Mouse (Mus musculus): ENCODE data around the gene Iqcm.
"Not testable (repeated sequence)": the region's sequence is repeated elsewhere in the genome, so short reads cannot be mapped to it uniquely, and the experiment has no call there.

Iqcm gene

GRCm38 (mm10) chr8:75448394-75448793 lies at the start of gene Iqcm:
Iqcm (plus strand) TSS chr8:75448694.
- in situ Hi-C loops (cut with MseI, MboI) = no loop called here

GRCm38 (mm10) chr8:75406489-75406888 lies 42.0 kb upstream of the Iqcm start, which contains the start of gene Gm10358:
Gm10358 (minus strand) TSS chr8:75406589.
- in situ Hi-C loops (cut with MseI, MboI) = no loop called here

GRCm38 (mm10) chr8:75415696-75416095 lies 32.8 kb upstream of the Iqcm start:
- in situ Hi-C loops (cut with MseI, MboI) = not testable (repeated sequence)

DNA sequence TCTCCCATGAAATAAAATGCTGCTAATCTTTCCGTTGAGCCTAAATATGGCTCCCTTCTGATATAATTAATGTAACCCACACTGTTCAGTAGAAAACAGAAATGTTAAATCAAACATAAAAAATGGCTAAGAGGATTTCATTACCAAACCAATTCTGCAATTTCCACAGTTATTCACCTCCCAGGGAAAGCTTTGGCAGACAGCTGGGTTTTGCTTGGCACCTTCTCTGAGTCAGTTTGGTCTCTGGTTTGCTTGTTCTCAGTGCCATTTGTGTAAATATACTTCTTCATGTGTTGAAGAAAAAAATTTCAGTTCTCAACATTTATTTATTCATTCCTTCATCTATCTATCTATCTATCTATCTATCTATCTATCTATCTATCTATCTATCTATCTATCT lies 28.3 kb downstream of the Iqcm start:
- in situ Hi-C loops (cut with MseI, MboI) = no loop called here

- in situ Hi-C loops (cut with MseI, MboI) = no loop called here
These were observed 40.7 kb downstream of the Iqcm start for GRCm38 (mm10) chr8:75489035-75489678.

GRCm38 (mm10) chr8:75509299-75509698 lies 60.8 kb downstream of the Iqcm start:
- in situ Hi-C loops (cut with MseI, MboI) = no loop called here

DNA sequence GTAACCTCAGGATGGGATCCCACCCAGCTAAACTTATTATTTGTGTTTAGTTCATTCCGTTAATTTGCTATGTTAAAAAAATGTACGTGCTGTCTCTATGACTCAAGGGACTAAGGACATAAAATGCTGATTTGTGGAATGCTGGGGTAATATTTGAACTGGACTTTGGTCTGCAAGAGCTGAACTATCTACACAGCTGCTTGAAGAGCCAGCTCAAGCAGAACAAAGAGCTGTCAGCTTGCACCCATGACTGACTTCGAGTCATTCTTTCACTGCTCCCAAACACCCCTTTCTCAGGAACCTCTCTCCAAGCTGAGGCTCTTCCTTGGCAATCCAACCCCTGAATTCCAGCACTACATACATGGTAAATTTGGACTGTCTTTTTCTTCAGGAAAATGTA lies 65.3 kb downstream of the Iqcm start:
- in situ Hi-C loops (cut with MseI, MboI) = no loop called here

- in situ Hi-C loops (cut with MseI, MboI) = no loop called here
These were observed 100.8 kb downstream of the Iqcm start for GRCm38 (mm10) chr8:75549284-75549683.

DNA sequence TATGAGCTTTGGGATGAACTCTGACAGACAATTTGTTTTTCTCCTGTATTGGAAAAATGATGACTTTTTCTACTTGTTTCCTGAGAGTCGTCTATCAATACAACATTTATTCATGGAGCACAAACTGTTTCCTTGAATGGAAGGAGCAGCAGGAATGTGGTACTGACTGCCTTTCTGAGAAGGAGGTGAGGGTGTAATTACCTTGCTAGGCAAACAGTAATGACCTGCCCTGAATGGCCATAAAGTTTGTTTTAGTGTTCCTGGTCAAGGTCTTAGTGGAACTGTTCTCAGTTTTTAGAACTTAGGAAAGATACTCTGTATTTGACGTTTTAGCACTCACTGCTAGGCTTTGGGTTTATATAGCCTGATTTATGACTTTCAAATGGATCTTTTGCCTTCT lies 147.8 kb downstream of the Iqcm start:
- in situ Hi-C loops (cut with MseI, MboI) = no loop called here

- in situ Hi-C loops (cut with MseI, MboI) = no loop called here
These were observed 194.5 kb downstream of the Iqcm start for GRCm38 (mm10) chr8:75642958-75643357.

- in situ Hi-C loops (cut with MseI, MboI) = no loop called here
These were observed 210.8 kb downstream of the Iqcm start for GRCm38 (mm10) chr8:75659287-75659686.

DNA sequence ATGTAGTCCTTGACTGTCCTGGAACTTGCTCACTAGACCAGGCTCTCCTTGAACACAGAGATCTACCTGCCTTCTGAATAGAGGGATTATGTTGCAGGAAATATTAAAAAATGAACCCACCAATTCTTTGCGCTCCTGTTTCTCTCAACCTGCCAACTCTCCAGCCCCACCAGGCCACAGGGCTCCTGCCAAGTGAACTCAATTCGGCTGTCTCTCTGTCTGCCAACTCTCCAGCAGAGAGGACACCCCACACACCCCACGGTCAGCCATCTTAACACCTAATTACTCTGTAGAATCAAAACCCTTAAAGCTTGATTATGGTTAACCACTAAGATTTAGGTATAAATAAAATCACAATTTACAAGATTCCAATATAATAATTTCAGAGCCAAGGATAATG lies 298.1 kb downstream of the Iqcm start:
- in situ Hi-C loops (cut with MseI, MboI) = no loop called here

DNA sequence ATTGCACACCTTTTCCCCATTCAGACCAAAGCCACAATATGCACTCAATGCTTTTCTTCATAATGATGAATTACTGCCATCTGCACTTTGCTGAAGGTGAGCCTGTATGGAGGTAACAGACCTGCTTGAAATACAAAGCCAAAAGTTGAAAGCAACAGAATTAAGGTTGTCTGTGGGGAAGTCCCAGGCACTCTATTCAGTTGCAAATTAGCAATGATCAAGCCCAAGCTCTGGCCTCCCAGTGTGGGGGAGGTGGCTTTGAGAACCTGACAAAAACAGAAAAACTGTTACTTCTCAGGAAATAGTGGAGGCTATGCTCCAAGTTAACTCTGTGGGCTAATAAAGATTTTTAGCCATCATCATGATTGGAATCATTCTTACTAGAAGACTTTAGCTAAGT lies 307.1 kb downstream of the Iqcm start:
- in situ Hi-C loops (cut with MseI, MboI) = no loop called here

- in situ Hi-C loops (cut with MseI, MboI) = no loop called here
These were observed 380.1 kb downstream of the Iqcm start for GRCm38 (mm10) chr8:75828468-75829132.

- in situ Hi-C loops (cut with MseI, MboI) = no loop called here
These were observed 386.8 kb downstream of the Iqcm start for GRCm38 (mm10) chr8:75835245-75835644.

GRCm38 (mm10) chr8:75917603-75918344 lies 469.3 kb downstream of the Iqcm start:
- in situ Hi-C loops (cut with MseI, MboI) = no loop called here

DNA sequence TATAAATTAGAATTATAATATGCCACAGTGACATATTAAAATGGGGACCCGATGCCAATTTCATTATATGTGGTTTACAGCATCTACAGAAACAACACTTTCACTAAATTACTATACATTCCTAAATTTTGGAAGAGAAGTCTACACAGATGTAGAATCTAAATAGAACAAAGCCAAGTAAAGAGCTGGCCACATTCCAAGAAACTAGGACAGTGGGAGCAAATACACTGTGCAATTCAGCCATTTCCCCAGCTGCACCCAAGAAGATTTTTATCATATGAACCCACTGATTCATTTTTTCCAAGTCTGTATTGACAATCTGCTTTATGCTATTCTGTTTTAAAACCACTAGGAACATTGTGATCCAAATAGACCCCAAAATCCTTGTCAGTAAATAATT lies 500.7 kb downstream of the Iqcm start:
- in situ Hi-C loops (cut with MseI, MboI) = no loop called here

- in situ Hi-C loops (cut with MseI, MboI) = no loop called here
These were observed 507.5 kb downstream of the Iqcm start for GRCm38 (mm10) chr8:75956016-75956415.

- in situ Hi-C loops (cut with MseI, MboI) = no loop called here
These were observed 570.0 kb downstream of the Iqcm start for GRCm38 (mm10) chr8:76018501-76018900.
